Mouse (Mus musculus): Measurements from ENCODE around the gene Clstn3.
A peak's percentile ranks its signal among the peaks of the same experiment; 100 is the strongest.
"Not testable (repeated sequence)": the region's sequence is repeated elsewhere in the genome, so short reads cannot be mapped to it uniquely, and the experiment has no call there.

Gene Clstn3

DNA sequence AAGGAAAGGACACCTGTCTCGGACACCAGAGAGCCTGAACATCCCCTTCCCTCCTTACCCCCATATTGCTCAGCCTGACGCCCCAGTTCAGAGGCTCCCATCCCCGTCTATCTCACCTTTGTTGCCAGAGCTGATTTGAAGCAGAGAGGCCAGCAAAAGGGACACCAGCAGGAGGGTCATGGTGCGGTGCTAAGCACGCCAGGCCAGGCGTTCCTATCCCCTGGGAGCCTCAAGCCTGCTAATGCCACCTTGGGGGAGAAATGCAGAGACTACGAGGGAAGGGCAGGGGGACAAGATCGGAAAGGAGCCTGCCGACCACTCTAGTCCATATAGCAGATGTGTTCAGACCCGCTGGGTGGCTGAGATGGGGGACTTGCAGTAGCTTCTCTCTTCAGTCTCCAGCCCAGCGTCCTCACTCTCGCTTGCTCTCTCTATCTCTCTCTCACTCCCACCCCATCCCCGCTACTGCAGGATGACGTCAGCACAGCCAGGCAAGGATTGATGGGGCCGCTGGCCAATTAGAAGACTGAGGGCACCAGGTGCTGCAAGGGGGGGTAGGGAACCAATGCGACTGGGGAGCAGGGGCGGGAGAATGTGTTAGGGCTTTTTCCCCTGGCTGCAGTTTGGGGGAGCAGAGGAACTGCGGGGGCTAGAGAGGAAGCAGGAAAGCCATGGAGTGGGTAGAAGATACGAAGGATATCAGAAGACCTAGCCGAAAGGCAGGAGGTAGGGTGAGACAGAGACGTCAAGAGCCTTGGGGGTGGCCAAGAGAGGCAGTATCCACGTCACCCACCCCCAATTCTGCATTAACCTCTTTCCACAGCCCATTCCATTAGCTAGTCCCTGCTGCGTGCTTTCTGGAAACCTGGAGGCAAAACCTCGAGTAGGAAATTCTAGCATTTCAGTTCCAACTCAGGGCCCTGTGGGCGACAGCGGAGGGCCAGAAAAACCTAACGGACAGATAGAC lies at the start of gene Clstn3:
Gene Clstn3, minus strand, starts transcription at position 490 of the 967 bp plus-strand sequence.
- DNase-seq (ENCODE audit: low spot score): peak; percentile 68

- no peak for DNase-seq (ENCODE audit: low spot score)
These were observed 47.8 kb upstream of the Clstn3 start, which contains the start of gene C1ra for GRCm38 (mm10) chr6:124512355-124512836. TSS of gene C1ra (plus strand) at chr6:124512405.

- DNase-seq (ENCODE audit: low spot score): no peak
These were observed 47.3 kb upstream of the Clstn3 start for GRCm38 (mm10) chr6:124511936-124512335.

GRCm38 (mm10) chr6:124509192-124509591 lies 44.6 kb upstream of the Clstn3 start:
- DNase-seq (ENCODE audit: low spot score): not testable (repeated sequence)

DNA sequence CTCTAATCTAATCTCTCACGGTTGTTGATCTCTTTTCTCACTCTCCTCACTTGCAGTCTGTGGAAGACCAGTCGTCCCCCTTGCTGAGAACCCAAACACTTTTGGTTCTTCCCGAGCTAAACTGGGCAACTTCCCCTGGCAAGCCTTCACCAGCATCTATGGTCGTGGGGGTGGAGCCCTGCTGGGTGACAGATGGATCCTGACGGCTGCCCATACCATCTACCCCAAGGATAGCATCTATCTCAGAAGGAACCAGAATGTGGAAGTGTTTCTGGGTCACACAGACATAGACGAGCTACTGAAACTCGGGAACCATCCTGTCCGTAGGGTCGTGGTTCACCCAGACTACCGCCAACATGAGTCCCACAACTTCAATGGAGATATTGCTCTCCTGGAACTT lies 43.7 kb upstream of the Clstn3 start:
- DNase-seq (ENCODE audit: low spot score): no peak

- no peak for DNase-seq (ENCODE audit: low spot score)
These were observed 42.4 kb upstream of the Clstn3 start for GRCm38 (mm10) chr6:124506991-124507390.

DNA sequence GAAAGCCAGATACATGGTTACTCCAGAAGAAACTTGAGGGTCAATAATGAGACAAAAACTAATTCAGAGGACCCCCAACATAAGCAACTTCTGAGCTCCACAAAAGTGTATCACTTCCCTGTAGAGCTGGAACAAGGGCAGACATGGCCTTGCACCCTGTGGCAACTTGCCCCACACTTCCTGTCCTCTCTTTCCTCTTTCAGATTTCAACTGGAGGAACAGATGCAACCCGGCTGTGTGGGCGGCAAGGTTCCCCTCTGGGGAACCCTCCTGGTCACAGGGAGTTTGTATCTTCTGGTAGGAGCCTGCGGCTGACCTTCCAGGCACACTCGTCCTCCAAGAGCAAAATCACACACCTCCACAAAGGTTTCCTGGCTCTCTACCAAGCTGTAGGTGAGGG lies 40.4 kb upstream of the Clstn3 start:
- no peak for DNase-seq (ENCODE audit: low spot score)

DNA sequence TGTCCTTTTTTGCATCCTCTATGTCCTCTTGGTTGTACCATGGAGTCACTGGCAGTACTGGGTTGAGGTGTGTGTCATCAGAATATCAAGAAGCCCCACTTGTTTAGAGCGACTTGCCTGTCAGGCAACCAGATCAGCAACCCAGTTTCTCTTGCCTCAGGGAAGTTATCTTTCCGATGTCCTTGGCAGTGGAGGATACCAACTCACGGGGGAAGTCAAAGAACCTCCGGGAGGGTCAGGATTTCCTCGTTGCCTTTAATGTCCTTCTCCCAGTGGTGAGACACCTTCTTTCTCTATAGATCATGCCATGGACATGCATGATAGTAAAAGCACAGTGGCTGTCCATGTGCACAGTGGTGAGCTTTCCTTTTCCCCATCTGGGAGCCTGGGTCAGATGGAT lies 37.4 kb upstream of the Clstn3 start:
- DNase-seq (ENCODE audit: low spot score): no peak

- DNase-seq (ENCODE audit: low spot score): no peak
These were observed 36.9 kb upstream of the Clstn3 start for GRCm38 (mm10) chr6:124501473-124501872.

- DNase-seq (ENCODE audit: low spot score): no peak
These were observed 35.4 kb upstream of the Clstn3 start for GRCm38 (mm10) chr6:124499914-124500566.

- DNase-seq (ENCODE audit: low spot score): no peak
These were observed 31.5 kb upstream of the Clstn3 start for GRCm38 (mm10) chr6:124496054-124496453.

GRCm38 (mm10) chr6:124493886-124494285 lies 29.3 kb upstream of the Clstn3 start:
- no peak for DNase-seq (ENCODE audit: low spot score)

DNA sequence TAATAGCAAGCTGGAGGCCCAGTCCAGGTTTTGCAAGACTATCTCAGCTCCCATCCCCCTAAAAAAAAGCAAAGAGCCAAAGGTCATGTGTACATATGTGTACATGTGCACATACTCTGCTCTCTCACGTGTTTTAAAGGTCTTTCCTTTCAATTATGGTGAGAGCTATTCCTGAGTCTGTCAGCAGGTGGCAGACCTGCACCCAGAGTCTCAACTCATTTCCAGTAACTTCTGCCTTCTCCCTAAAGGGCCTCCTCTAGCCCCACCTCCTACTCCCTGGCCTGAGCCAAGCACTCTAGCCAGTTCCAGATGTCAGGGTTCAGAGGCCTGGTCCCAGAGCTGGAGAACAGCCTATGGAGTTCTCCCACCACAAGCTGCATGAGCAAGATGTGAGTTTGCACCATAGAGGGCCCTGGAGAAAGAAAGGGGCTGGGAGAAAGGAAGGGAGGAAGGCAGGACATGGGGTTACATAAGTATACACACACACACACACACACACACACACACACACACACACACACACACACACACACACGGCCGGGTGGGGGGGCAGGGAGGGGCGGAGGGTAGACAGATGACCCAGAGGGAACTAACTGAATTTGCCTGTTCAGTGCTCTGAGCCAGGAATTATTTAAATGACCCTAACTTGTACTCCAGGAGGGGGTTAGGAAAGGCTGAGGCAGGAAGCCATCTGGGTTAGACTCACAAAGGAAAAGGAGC lies 28.4 kb upstream of the Clstn3 start, which contains the start of gene C1rl:
Gene C1rl, plus strand, starts transcription at position 272 of the 720 bp plus-strand sequence.
- peak; percentile 77 for DNase-seq (ENCODE audit: low spot score)

- DNase-seq (ENCODE audit: low spot score): no peak
These were observed 26.8 kb upstream of the Clstn3 start for GRCm38 (mm10) chr6:124491427-124491826.

DNA sequence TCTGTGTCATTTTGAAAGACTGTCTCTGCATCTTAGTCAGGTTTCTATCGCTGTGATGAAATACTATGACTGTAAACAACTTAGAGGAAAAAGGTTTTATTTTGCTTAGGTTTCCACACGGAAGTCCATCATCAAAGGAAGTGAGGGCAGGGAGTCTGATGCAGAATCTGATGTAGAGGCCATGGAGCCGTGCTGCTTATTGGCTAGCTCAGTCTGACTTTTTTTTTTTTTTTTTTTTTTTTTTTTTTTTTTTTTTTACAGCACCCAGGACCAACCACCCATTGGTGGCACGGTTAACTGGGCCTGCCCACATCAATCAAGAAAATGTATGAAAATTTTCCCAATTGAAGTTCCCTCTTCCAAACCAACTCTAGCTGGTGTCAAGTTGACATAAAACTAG lies 24.4 kb upstream of the Clstn3 start:
- no peak for DNase-seq (ENCODE audit: low spot score)

DNA sequence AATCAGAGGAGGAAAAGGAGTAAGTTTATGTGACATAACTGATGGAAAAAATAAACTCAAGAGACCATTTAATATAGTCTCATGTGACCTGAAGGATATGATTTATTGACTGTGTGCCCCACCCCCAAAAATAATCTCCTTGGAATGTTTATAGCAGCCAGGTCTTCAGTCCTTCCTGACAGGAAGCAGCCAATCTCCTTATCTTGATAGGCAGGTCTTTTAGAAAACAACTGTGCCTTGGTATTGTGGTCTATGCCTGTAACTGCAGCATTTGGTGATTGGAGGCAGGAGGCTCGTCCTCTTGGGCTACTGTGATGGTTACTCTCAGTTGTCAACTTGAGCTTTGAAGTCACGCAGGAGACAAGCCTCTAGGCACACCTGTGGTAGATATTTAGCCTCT lies 22.9 kb upstream of the Clstn3 start:
- DNase-seq (ENCODE audit: low spot score): no peak

DNA sequence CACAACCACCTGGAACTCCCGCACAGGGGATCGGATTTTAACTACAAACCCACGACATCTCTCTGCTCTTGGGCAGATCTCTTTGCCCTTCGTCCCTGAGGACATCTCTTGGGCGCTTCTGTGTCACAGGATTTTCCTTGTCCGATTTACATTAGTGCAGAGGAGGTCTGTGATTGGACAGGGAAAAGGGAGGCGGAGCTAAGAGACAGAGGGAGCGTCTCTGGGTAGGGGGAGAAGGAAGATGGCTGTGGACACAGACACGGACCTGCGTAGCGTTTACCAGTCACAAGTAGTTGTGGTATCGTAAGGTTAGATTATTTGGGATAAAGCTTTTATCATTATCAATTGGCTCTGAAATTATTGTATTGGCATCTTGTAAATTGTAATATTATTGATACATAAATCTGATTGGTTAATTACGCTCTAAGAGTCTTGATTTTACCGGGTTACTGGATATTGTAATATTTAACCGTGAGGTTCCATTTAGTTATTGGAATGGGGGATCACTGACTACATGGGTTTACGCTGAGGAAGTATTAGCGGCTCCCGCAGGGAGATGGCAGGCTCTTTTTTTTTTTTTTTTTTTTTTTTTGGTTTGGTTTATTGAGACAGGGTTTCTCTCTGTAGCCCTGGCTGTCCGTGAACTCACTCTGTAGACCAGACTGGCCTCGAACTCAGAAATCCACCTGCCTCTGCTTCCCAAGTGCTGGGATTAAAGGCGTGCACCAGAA lies 21.0 kb upstream of the Clstn3 start:
- DNase-seq (ENCODE audit: low spot score): no peak

DNA sequence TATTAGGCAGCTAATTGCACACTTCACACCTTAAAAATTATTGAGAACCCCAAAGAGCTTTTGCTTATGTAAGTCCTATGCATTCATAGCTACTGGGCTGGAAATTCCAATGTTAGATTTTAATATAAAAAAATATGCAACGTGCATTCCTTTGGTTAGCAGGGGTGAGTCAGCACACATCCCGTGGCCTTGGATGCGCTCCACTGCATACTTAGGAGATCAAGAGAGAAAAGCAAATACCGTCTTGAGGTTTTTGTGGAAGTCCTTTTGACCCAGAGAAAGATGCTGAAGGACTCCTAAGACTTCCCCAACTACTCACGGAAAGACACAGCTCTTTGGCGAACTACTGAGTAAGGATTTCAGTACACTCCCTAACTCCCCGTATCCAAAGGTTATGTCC lies 20.3 kb upstream of the Clstn3 start:
- DNase-seq (ENCODE audit: low spot score): no peak

GRCm38 (mm10) chr6:124483831-124484230 lies 19.2 kb upstream of the Clstn3 start:
- not testable (repeated sequence) for DNase-seq (ENCODE audit: low spot score)

- no peak for DNase-seq (ENCODE audit: low spot score)
These were observed 17.0 kb upstream of the Clstn3 start for GRCm38 (mm10) chr6:124481571-124481970.

DNA sequence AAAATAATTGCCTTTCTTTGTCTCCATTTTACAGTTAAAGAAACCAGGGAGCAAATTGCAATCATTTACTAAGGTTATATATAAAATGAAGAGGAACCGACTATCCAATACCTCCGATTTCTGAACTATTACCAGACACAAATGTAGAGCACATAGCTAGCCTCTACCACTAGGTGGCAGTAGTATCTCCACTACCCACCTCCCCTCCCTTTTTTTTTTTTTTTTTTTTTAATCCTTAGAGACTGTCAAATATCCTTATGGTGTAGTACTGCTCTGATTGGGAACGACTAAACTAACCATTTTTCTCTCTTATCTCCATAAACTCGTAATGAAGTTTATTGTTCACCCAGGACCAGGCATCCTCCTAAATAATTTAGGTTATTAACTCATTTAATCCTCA lies 15.7 kb upstream of the Clstn3 start:
- DNase-seq (ENCODE audit: low spot score): no peak

GRCm38 (mm10) chr6:124479573-124479930 lies 15.0 kb upstream of the Clstn3 start:
- DNase-seq (ENCODE audit: low spot score): no peak

Data from testis, postnatal 14 days (tissue).